Mouse (Mus musculus) kidney, adult 11 months (tissue): ENCODE results near the gene Aire.

Experiments used
- DNase-seq: peaks from one replicate; pipeline ENCODE4 v3.0.0; 2022

Gene Aire

GRCm38 (mm10) chr10:78043406-78043836, at the start of gene Aire:
Aire (minus strand) TSS chr10:78043610.
- DNase-seq: peak; percentile 52

DNA sequence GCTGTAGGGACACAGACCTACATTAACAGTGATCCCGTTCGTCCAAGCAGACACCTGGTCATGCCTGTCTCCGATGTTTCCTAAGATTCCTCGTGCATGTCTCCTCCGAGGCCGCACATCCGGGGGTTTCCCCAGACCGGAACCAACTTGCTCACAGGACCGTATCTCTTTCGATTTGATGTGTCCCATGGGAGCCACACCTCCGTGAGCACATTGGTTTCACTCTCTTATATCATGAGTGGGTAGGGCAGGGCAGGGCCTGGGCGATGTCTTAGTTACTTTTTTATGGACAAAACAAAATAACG, 49.3 kb upstream of the Aire start:
- DNase-seq: no peak

DNA sequence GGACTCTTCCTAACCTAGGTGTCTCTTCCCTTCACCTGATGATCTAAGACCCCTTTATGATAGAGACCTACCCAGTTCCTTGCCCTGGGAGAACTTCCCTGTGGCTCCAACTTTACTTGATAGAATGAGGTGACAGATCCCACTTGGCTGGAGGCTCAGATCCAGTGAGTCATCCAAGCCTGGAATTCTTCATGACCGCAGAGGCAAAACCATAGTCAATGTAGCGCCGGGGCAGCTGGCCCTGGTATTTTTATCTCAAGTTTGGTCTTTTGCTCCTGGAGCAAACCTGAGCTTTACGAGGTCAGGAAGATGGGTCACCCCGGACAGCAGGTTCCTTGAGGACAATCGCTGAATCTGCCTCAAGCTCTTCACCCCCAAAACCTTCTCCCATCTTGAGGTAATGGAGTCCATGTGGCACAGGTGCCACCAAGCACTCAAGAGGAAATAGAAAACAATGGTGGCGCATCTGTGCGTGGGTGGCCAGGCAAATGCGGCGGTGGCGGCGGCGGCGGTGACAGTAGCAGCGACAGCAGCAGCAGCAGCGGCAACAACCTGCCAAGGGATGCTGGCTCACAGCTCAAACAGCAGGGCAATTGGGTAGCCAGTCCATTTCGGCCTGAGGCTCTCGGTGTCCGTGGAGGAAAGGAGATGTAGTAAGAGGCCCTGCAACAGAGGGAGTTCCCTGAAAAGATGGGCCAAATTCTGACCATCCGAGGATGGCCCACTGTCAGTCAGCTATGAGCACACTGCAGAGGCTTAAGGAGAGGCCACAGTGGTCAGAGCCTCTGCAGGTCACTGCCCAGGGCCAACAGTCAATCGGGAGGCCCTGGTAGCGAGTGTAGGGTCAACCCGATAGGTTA, 48.7 kb upstream of the Aire start:
- no peak for DNase-seq

GRCm38 (mm10) chr10:78090706-78091491, 47.5 kb upstream of the Aire start:
- DNase-seq: no peak

- DNase-seq: no peak
Observed at GRCm38 (mm10) chr10:78090246-78090645, 46.8 kb upstream of the Aire start.

DNA sequence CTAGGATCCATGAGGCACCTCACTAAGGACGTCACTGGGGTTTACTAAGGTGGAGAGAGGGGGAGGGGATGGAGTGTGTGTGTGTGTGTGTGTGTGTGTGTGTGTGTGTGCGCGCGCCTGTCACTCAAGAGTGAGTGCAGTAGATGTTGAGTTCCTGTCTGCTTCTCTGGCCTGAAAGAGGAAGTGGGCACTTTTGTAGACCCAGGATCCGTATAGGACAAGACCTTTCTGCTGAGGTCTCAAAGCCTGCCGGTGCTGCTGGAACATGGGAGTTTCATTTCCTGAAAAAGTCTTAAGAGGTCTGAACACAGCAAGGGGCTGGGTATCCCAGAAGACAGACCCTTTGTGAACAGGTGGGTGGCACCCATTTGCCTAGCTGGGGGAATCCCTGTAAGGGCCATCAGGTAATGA, 43.7 kb upstream of the Aire start:
- DNase-seq: no peak

- no peak for DNase-seq
Observed at GRCm38 (mm10) chr10:78086444-78087061, 43.1 kb upstream of the Aire start.

- DNase-seq: no peak
Observed at GRCm38 (mm10) chr10:78085711-78086110, 42.3 kb upstream of the Aire start.

- DNase-seq: no peak
Observed at GRCm38 (mm10) chr10:78084073-78084472, 40.7 kb upstream of the Aire start.

GRCm38 (mm10) chr10:78079955-78080591, 36.7 kb upstream of the Aire start:
- no peak for DNase-seq

DNA sequence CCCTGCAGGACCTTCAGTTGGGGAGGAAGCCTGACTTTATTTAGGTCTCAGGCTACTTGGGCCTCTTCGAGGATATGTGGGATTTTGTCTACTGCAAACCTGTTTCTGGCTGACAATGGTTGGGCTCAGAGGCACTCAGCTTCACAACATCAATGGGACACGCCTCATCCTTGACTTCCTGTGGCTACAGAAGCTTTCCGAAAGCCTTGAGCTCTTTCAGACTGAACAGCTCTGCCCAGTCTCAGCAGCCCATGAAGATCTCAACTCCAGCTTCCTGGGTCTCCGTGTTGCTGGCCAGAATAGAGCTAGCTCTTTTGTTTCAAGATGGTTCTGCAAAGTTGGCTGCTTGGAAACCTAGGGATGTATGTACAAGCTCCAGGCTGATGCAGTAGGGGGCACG, 34.9 kb upstream of the Aire start:
- DNase-seq: no peak

DNA sequence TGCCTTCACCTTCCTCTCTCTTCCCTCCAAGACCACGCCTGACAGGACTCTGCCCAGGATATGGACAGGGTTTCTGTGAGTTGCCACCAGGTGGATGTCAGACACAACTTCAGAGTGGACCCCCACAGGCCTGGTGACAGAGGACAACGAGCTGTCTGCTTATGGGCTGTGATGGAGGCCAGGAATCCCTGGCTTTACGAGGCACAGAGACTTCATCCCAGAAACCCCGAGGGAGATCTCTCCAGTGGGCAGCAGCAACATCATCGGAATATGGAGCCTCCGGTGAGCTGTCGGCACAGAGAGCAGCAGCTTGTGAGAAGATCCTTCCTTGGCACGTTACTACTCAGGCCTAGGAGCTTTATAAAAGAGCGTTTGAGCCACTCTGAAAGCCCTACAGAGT, 34.5 kb upstream of the Aire start:
- DNase-seq: no peak

DNA sequence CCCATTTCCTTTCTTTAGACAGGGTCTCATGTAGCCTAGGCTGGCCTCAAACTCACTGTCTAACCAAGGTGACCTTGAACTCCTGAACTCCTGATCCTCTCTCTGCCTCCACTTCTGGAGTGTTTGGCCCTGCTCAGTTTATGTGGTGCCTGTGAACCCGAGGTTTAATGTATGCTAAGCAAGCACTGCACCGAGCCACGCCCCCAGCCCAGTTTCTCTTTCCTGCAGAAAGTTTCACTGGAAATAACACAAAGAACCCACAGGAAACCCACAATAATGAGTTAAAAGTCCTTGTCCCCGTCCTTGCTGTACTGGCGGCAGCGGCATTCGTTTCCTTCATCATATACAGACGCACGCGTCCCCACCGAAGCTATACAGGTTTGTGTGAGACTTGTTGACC, 31.6 kb upstream of the Aire start:
- no peak for DNase-seq

DNA sequence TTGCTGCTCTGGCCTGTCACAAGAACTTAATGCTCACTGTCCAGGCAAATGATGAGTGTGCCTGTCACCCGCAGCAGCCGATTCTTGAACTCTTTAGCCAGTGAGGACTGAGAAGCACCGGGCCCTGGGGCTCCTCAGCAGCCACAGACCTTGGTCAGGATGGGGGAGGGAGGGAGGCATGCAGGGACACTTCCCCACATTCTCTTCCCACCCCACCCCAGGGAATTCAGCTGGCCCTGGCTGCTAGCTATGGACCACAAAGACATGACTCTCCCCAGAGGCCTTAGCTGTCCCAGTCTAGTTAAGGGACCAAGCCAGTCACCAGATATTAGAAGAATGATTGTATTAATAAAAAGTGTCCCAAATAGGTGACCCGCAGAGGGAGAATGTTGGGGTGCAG, 30.7 kb upstream of the Aire start:
- no peak for DNase-seq

- DNase-seq: peak; percentile 82
Observed at GRCm38 (mm10) chr10:78069101-78070011, 25.9 kb upstream of the Aire start, which contains the start of gene Icosl. Icosl (plus strand) TSS chr10:78069302.

DNA sequence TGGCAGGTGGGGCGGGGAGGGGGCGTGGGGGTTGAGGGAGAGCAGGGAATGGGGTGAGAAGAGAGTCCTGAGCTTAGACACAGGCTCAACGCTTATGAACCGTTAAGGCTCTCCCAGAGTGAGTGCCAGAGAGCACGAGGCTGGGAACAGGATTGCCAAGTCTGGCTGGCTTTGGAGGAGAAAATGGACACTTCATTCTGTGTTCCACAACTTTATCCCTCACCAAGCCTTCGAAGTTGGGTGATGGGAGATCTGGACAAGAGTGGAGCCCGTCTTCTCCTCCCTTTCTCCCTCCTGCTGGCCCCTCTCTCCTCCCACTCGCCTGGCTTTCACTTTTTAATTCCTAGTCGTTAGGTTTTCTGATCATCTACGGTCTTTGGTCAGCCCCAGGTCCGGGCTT, 25.1 kb upstream of the Aire start:
- DNase-seq: no peak

- DNase-seq: peak; percentile 46
Observed at GRCm38 (mm10) chr10:78067226-78067625, 23.8 kb upstream of the Aire start.

- DNase-seq: no peak
Observed at GRCm38 (mm10) chr10:78063122-78063521, 19.7 kb upstream of the Aire start.

DNA sequence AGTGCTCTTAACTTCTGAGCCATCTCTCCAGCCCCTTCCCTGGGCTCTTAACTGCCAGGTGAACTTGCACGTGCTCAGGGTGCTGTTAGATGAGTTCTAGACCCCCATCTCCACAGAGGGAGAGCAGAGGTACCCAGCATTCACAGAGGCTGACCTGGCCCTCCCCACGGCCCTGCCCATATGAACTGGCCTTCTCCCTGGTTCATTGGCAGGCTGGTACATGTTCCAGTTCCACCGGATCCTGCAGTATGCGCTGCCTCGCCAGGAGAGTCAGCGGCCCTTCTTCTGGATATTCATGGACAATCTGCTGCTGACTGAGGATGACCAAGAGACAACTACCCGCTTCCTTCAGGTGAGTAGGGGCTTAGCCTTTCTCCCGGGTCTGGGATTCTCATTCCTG, 13.6 kb upstream of the Aire start:
- DNase-seq: no peak

DNA sequence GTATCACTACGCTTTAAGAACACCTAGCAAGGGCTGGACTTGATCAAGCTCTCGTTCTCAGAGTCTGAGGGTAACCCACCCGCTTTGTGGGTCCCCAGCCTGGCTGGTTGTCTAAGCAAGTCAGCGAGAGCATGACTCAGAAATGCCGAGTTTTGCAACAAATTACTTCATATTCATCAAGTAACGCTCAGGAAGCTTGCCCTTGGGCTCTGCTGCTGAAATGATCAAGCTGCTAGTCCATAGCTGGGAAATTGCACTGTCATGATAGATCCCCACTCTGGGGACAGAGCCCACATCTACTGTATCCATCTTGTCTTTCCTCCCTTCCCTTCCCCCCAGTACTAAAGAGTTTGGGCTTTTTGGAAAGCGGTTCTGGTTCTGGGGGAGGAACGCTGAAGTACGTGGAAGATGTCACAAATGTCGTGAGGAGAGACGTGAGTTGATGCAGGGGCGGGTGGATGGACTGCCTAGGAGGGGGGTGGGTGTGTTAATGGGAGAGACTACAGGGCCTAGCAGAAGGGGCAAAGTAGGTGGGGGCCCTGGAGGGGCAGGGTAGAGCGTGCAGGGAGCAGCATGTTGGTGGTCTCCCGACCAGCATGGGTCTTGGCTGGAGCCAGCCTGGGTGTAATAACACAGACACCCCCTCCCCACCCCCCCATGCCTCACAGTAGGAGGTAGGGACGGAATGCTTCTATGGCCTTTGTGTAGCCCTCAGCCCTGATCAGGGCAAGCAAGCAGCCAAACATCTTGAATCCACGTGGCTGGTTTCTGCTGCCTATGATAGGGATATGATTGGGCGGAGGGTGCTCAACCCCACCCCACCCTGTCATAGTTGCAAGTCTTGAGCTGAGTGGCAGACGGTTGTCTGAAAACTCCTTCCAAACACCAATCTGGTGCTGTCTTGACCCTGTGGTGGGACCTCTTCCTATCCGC, 11.5 kb upstream of the Aire start:
- peak; percentile 20 for DNase-seq

GRCm38 (mm10) chr10:78049519-78050035, 6.2 kb upstream of the Aire start:
- no peak for DNase-seq
